Mouse (Mus musculus): ENCODE data around the gene Gm20388.

Gene Gm20388

DNA sequence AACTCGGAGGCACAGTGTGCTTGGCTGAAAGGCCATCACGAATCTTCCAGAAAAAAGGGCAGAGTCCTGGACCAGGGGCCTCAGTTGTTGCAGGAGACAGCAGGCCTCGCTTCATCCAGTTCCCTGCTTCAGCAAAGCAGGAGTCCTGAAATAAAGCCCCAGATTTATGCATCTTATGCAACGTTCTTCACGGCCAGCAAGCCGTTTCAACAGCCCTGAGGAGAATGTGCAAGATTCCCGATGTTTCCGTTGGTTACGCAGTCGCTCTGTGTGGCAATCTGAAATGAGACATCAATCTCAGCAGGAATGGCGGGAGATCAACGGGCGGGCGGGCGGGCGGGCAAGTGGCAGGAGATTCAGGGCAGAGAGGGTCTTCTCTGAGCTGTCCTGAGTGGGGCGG lies 830.4 kb downstream of the Gm20388 start:
- no peak for DNase-seq

GRCm38 (mm10) chr8:120741815-120742530 lies 831.3 kb downstream of the Gm20388 start:
- DNase-seq, result no peak

- no peak for DNase-seq
These were observed 832.7 kb downstream of the Gm20388 start for GRCm38 (mm10) chr8:120743149-120743897.

- no peak for DNase-seq
These were observed 833.3 kb downstream of the Gm20388 start for GRCm38 (mm10) chr8:120743898-120744290.

DNA sequence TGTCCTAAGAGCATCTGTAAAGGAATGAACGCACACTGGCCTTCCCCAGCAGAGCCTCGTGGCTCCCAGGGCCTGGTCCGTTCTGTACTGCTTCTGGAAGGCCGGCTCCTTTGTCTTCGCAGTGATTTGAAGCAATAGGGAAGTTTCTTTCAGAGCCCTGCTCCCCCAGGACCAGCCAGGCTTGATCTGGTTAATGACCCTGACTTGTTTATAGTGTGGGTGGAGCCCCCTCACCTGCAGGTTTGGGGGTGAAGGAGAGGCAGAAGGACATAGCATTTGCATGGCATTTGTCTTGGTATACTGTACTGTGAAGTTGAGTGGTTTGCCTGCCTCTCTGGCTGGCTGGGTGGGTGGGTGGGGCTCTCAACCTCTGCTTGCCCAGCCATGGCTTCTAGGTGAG lies 833.8 kb downstream of the Gm20388 start:
- no peak for DNase-seq

- no peak for DNase-seq
These were observed 834.6 kb downstream of the Gm20388 start for GRCm38 (mm10) chr8:120745226-120745625.

- DNase-seq, result no peak
These were observed 835.5 kb downstream of the Gm20388 start for GRCm38 (mm10) chr8:120746007-120746701.

- DNase-seq, result no peak
These were observed 836.6 kb downstream of the Gm20388 start for GRCm38 (mm10) chr8:120747286-120747685.

DNA sequence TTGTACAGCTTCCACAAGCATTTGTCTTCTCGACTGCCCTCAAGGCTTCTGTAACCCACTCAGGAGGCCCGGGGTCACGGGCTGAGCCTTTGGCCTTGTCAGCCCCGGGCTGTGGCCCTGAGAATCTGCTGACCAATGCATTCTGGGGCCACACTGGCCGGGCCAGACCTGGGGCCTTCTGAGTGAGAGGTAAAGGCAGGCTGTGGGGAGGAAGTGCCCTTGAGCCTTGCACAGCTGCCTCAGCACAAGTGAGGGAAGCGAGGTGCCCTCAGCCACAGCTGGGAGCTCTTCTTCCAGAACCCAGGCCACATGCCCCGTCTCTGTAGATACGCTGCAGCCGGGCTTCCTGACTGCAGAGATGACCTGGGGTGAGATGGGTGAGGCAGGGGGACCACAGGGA lies 840.0 kb downstream of the Gm20388 start:
- DNase-seq, result peak; percentile 69 to 71

DNA sequence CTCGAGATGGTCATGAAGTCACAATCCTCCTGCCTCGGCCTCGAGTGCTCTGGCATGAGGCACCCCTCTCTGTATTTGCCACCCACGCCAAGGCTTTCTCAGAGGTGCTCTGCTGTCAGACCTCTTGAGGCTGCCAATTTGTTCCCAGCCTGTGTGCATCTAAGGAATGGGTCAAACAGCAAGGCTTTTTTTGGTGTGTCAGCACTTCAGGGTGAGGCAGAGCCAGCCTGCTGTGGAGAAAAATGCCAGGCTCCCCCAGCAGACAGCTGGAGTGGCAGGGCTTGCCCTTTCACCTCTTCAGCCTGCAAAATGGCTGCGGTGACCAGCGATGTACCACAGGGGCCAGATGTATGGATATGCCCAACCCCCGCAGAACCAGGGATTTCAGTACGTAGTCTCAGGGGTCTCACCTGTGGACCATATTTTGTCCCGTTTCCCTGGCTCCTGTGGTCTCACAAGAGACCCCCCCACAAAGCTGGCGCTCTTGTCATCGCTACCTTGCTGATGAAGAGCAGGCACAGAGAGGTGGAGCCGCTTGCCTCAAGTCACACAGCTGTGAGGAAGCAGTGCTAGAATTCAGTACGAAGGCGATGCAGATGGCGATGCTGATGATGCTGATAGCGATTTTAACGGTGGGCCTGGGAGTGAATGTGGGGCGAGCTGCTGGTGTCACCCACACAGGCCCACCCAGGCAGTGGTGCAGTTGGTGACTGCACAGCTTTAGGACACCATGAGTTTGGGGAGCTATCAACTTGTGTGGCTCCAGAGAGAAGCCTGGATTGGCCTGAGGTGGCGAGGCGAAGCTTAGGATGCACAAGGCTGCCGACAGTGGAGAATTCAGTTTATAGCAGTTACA lies 840.8 kb downstream of the Gm20388 start:
- DNase-seq, result peak; percentile 58 to 75

- DNase-seq, result peak in 1 of 2 experiments; percentile 57
These were observed 841.4 kb downstream of the Gm20388 start for GRCm38 (mm10) chr8:120752082-120752452.

GRCm38 (mm10) chr8:120753476-120753875 lies 842.8 kb downstream of the Gm20388 start:
- no peak for DNase-seq

GRCm38 (mm10) chr8:120755306-120756297 lies 845.0 kb downstream of the Gm20388 start:
- DNase-seq, result no peak

GRCm38 (mm10) chr8:120758005-120758404 lies 847.4 kb downstream of the Gm20388 start:
- DNase-seq, result no peak

- no peak for DNase-seq
These were observed 849.2 kb downstream of the Gm20388 start for GRCm38 (mm10) chr8:120759847-120760246.

GRCm38 (mm10) chr8:120760341-120761215 lies 849.9 kb downstream of the Gm20388 start:
- DNase-seq, result no peak

DNA sequence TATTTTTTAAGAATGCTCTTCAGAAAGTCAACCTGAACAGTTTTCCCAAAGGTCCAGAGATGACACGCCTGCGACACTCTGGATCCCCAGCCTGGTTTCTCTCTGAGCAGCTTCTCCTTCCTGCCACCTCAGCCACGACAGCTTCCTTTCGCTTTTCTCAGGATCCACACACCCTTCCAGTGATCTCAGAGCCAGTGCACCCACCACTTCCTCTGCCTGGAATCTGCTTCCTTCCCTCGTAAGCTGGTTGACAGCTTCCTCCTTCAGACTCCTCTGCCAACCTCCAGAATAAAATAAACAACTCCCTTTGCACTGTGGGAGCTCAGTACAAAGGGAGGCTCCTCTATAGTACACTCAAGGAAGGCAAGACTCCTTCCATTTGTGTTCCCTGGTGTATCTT lies 852.6 kb downstream of the Gm20388 start:
- DNase-seq, result no peak

- no peak for DNase-seq
These were observed 854.0 kb downstream of the Gm20388 start for GRCm38 (mm10) chr8:120764638-120765037.

DNA sequence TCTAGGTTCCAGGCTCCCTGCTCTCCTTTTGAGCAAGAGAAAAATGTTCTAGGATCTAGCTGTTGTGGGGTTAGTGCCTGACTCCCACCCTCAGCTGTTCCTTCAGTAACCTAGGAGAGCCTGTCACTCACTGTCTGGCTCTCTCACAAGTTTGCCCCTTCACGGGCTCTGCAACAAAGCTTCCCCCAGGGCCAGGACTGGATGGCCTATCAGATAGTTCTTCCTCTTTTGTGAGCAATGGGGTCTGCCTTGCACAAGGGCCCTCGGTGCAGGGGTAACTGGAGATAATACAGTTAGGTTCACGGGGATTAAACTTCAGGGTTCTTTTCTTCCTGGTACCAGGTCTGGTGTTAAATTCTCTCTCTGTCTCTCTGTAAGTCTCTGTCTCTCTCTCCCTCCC lies 856.0 kb downstream of the Gm20388 start:
- DNase-seq, result no peak

GRCm38 (mm10) chr8:120768454-120769218 lies 858.0 kb downstream of the Gm20388 start:
- no peak for DNase-seq
